Mouse (Mus musculus) C2C12 (cell line): ENCODE measurements around the gene Iqsec2.

ENCODE experiments used
- CTCF ChIP-seq: IDR thresholded peaks from one replicate; pipeline ENCODE4 v1.5.1; 2011; ENCODE audit not compliant: control insufficient read depth, insufficient read depth, insufficient read length
- FOSL1 ChIP-seq: IDR thresholded peaks from one replicate; pipeline ENCODE4 v1.8.0; 2011; ENCODE audit warnings: mild to moderate bottlenecking, low read length; ENCODE audit not compliant: poor library complexity, insufficient read depth, severe bottlenecking
- MYOG ChIP-seq: IDR thresholded peaks from one replicate; pipeline ENCODE4 v1.6.1; 2011; ENCODE audit not compliant: control insufficient read depth, insufficient read length; ENCODE audit errors: extremely low read depth

GRCm38 (mm10) chrX:152187151-152187550, 43.1 kb downstream of the Iqsec2 start:
- no peak for TF ChIP-seq CTCF
- TF ChIP-seq MYOG: no peak
- no peak for TF ChIP-seq FOSL1
